Mouse (Mus musculus): Measurements from ENCODE around the gene Enam.
"Not testable (repeated sequence)": the region's sequence is repeated elsewhere in the genome, so short reads cannot be mapped to it uniquely, and the experiment has no call there.

Enam gene

DNA sequence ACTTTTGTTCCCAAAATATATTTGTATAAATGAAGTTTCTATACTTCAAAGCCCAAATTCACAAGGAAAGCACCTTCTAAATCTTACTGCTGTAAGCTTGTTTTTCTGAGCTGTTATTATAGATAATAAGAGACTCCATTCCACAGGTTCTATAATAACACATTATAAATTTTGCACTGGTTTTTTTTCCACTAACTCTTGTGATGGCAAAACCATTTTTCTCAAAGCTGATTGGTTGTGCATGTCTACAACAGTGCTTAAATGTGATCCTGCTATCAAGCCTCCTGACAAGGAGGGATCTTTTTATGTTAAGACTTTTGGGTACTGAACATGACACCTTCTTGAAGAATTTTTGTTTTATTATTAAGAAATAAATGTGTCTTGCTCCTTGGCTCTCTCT is at the start of gene Enam:
TSS of gene Enam (plus strand) at position 301 of the 400 bp plus-strand sequence.
- DNase-seq, result no peak

DNA sequence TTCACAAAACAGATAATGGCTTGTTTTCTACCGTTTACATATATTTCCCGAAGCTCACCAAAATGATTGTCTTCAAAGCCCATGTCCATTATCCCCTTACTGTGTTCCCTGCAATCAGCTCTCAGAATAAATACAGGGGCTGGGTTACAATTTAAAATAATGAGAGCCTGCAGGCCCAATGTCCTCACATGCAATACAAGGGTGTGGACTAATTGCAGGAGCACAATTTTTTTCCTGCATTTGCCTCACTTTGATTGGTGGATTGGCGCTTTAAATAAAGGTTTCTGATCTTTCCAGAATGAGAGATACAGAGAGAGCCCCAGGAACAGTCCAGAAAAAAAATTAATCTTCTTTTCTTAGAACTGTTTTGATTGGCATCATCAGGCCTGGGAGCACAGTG is 32.1 kb upstream of the Enam start, which contains the start of gene Ambn:
TSS of gene Ambn (plus strand) at position 301 of the 400 bp plus-strand sequence.
- DNase-seq, result no peak

DNA sequence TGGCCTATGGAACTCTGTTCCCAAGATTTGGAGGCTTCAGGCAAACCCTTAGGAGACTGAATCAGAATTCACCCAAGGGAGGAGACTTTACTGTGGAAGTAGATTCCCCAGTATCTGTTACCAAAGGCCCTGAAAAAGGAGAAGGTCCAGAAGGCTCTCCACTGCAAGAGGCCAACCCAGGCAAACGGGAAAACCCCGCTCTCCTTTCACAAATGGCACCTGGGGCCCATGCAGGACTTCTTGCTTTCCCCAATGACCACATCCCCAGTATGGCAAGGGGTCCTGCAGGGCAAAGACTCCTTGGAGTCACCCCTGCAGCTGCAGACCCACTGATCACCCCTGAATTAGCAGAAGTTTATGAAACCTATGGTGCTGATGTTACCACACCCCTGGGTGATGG is 20.3 kb upstream of the Enam start:
- DNase-seq, result no peak

DNA sequence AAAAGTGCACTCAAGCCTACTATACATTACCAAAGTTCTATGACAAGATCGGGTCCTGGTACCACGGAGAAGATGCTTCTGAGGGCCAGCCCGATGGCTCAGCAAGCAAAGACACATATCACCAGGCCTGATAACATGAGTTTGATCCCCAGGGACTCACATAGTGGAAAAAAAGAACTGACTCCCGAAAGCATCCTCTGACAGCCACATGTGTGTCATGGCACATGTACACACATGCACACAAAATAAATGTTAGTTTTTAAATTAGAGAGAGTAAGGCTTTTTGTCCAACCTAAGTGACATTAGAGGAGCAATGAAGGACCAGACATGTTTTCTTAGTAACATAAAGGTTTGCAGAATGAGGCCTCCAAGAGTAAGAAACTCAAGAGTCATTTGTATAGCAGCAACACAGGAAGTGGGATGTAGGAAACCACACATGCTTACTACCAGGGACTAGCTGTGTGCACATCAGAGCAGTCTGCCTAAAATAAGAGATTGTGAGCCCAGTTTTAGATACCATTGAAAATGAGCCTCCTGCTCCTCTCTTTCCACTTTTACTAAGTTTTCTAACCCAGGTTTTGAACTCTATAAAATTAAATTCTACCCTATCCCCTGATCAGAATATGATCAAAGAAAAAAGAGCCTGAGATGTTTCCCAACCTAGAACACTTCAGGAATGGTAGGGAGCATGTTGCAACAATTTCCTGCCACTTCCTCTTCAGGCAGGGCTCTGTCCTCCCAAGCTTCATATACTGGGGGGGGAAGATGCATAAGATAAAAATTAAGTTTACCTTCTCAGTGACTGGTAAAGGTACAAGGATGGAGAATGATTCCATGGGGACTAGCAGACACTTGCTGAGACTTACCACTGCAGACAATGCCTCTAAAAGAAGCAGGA is 18.7 kb upstream of the Enam start:
- DNase-seq, result no peak

DNA sequence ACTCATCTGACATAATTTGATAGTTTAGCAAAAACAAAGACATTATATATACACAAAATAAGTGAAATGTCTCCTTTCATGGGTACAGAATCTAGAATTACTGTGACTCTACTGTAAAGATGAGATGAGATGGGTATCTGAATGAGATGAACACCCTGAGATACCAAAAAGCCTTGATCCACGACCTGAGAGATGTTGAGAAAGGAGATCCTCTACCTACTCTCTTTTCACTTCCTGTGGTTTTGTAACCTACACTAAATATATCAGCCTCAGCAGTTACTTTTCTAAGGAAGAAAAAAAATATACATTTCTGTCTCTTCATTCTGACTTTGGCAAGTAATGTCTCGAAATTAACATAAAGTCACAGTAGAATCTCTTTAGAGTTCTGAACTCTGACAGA is 1.2 kb downstream of the Enam start:
- DNase-seq, result no peak

DNA sequence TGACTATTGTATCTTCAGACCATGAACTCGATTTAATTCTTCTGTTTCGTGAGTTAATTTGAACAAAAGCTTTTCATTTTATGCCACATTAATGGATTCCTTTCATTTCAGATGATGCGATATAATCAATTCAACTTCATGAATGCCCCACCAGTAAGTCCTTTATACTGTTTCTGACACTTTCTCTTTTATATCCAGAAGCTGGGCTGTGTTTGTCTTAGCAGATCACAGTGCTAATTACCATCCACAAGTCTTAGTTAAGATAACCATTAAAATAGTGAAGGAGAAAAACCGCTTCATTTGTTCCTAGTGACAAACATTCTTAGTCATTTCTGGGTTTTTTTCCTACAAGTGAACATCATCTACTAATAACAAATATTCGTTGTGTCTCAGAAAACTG is 3.3 kb downstream of the Enam start:
- no peak for DNase-seq

DNA sequence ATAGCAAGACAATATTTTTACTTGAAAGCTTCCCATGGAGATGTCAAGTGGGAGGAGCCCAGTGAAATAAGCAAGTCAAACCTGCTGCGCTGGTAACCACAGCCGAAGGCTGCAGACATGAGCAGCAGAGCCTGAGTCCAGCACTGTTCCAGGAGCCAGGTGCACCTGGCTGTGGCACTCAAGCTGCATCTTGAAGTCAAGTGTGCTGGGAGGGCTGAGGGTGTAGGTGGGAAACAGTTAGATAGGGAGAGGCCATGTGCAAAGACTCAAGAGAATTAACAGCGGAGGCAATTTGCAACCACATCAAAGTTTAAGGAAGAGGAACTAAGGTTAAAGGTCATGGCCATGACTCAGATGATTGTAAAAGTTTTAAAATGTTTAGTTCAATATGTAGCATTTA is 12.0 kb downstream of the Enam start:
- no peak for DNase-seq

DNA sequence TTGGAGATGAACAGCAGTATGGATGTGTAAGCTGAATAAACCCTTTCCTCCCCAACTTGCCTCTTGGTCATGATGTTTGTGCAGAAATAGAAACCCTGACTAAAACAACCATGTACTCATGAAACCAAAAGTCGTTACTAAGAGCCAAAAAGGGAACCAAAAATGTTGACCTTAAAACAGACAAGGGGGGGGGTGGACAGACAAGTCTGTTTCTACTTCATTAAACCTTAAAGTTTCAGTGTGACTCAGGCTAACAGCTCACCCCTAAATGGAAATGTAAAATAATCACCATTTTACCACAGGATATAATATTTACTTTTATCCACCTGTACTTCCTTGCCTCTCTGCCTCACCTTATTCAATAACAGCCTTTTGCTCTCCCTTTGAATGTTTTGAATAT is 20.8 kb downstream of the Enam start:
- no peak for DNase-seq

DNA sequence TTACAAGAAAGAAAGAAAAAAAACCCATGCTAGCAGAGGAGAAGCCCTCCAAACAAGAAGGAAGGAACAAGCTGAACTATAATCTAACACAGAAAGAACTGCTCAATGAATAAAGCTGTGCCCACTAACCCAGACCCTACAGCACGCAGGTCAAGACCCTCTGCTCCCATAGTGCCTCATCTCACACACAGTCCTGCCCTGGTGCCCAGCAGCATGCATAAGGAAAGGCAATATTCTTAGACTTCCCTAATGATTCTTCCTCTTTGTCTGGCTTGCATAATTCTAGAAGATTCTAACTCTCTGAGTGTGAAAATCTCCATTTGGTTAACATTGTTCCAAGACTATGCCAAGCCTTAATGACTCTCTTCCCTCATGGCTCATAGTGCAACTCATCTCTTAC is 21.2 kb downstream of the Enam start:
- no peak for DNase-seq

DNA sequence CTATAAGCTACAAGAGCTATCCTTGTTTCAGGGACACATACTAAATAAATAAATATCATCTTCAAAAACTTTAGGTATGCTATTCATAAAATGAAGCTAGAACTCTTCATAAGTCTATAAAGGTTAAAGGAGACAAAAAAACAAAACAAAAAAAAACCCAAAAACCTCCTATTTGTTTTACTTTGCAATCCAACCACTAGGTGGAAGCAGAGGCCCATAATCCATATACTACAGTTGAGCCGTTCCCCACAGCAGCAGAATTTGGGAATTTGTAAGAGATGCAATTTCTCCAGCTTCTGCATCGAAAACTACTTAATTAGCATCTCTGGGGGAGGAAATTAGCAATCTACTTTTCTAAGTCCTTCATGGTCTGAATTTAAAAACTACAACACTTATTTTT is 31.5 kb downstream of the Enam start:
- DNase-seq, result peak in 1 of 2 experiments; percentile 29

DNA sequence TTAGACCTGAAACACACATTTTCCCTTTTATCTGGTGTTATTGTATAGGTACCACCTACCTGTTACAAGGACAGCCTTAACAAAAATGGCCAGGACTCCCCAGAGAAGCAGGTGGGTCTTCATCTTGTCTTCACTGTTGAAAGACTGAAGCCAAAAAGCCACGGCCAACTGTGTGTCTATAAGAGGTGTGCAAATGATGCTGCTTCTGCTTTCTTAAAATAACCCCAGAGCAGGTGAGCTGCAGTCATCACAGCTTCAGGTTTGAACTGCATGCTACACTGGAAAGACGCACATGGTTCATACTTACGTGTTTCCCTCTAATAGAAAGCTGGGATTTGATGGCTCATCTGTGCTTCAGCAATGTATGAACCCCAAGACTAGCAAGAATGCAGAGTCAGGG is 39.9 kb downstream of the Enam start, which contains the start of gene Jchain:
TSS of gene Jchain (minus strand) at position 235 of the 400 bp plus-strand sequence.
- DNase-seq, result no peak

DNA sequence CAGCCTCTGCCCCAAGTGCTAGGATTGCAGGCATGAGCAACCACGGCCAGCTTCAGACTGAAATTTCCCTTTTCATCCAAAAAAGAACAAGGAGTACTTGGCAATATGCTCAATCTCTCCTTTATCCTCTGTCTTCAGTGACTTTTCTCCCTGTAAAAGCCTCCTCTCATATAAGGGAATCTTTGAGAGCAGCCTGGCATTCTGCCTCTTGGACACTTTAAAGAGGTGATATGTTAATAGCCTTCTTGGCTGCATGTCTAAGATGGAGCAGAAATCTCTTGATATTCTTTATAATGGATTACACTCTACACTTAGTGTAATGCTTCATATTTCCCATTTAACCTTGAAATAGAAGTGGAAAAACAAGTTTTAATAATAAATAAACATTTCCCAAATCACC is 43.1 kb downstream of the Enam start:
- no peak for DNase-seq

DNA sequence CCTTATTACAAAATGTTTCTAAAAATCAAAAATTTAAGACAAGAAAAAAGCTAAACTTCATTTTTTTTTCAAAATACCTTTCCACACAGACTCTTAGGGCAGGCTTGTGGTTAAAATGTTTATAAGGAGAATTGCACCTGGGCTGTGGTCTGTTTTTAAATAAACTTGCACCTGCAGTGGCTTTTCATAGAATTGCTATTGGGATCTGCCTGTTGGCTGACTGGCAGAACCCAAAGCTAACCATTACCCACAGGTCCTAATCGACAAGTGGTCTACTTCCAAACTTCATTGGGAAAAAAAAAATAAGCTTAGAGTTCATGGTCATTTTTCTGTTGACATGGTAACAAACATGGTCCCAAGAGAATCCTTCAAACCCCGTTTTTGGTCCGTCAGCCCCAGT is 46.9 kb downstream of the Enam start:
- no peak for DNase-seq

DNA sequence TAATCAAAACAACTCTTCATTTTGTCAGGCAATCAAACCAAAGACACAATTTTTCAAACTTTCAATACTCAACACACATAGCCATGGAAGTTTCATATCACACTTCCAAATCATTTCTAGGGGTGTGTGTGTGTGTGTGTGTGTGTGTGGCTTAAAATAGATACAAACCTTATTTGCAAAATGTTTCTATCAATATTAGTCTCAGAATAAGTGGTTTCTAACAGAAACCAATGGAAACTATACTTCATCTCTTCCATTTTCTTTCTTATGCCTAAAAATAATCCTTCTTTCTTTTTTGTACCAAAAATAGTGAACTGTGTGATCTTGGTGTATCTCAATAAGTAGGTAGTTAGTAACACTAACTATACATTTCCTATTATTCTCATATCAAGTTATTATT is 53.1 kb downstream of the Enam start:
- no peak for DNase-seq

DNA sequence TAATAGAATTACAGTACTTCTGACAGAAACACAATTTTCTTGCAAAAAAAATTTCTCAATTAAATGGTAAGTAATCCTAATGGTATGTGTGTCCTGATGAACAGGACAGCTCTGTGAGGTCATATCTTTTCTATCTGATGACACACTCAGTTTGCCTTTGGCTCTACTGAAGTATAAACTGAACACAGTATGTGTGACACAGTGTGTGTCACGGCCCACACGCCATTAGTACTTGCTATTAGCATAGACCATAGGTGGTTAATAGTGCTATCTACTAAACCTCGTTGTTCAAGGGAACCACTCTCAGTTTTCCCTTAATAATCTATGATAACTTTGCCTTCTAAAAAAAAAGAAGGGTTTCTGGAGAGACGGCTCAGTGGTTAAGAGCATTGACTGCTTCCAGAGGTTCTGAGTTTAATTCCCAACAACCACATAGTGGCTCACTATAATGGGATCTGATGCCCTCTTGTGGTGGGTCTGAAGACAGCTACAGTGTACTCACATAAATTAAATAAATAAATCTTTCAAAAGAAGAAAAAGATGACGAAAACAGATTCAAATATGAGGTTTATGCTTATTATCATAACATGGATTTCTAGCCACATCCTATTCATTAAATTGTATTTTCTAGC is 55.0 kb downstream of the Enam start:
- peak; percentile 26 to 51 for DNase-seq

DNA sequence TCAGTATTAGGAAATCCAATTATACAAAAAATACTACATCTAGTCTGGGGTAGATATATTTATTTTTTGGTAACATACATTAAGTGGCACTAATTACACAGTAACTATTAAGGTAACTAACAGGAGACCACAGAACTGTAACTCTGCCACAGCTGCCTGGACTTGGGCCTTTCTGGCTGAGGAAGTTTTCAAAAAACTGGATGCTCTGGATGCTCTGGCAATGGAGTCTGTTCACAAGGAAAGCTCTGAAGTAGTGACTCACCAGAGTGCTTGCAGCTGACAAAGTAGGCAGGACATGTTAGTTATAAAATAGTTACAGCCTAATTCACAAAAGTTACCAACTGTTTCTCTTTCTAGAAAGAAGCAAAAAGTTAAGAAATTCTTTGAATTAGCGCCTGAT is 56.6 kb downstream of the Enam start:
- not testable (repeated sequence) for DNase-seq

DNA sequence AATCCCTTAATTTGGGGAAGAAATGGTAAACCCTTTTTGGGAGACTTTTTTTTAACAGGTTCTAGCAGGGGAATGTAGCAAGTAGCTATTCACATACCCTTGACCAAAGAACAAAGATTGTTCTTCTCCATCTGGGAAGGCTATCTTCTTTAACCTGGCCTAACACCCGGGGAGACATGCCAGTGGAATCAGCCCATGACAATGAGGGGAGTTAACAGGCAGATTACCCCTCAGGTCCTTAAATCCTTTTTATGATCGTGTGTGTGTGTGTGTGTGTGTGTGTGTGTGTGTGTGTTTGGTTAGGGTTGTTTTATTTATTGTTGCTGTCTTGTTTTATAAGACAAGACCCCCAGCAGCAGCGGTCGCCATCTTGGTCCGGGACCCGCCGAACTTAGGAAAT is 57.8 kb downstream of the Enam start:
- no peak for DNase-seq

DNA sequence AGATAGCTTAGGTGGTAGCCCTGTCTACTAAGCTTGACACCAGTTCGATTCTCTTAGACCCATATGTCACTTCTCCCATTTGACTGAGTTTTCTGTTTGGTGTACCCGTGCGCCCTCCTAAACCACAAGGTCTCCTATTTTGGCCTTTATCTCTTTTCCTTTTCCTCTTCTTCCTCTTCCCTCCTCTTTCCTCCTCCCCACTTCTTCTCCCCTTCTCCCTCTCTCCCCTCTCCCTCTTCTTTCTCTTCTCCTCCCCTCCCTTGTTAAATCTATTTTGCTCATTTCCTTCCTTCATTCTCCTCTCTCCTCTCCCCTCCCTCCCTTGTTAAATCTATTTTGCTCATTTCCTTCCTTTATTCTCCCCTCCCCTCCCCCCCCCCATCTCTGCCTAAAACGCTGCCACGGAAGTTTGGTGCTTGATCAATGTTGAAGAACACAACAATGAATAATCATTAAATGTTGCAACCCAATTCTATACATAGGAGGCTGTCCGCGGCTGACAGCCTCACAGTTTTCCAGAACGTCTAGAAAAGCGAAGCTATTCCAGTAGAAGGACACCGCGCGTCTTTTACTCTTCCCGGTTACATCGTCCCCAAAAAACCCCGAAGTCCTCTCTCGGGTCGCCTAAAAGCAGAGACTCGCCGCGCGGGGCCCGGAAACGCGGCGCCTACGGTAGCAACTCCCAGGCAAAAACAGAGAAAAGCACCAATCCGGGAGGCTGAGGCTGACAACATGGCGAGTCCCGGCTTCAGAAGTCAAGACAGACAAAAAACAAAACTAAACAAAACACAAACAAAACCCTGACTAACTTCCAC is 65.7 kb downstream of the Enam start:
- no peak for DNase-seq

DNA sequence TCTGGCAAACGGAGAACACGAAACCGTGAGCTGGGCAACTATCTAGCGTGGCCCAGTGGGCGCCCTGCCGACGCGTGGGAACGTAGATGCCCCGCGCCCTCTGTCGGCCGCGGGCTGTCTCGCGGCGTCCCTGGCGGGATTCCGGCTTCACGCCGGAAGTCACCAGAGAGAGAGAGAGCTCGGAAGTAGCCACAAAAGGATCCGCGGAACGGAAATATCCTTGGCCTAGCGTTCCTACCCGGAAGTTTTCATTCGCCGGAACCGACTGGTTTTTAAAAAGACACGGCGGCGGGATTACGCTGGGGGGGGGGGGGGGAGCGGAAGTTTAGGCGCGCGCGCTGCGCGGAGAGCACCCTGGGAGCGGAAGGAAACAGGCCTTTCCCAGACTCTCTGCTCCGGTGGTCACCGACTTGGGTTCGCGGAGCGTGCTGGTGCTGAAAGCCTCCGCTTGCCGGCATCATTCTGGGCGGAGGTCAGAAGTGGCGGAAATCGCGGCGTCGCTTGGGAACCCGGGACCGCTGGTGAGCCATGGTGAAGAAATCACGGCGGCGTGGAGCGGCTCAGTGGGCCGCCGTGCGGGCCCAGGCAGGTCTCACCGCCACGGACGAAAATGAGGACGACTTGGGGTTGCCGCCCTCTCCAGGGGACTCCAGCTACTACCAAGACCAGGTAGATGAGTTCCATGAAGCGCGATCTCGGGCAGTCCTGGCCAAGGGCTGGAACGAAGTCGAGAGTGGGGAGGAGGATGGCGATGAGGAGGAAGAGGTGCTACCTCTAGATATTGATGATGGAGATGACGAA is 66.5 kb downstream of the Enam start, which contains the start of gene Utp3:
TSS of gene Utp3 (plus strand) at position 377 of the 801 bp plus-strand sequence.
- DNase-seq, result peak; percentile 97 to 100
